Comparison of ENCODE assay signal across 8 mouse cellular contexts in the genomic region with DNA sequence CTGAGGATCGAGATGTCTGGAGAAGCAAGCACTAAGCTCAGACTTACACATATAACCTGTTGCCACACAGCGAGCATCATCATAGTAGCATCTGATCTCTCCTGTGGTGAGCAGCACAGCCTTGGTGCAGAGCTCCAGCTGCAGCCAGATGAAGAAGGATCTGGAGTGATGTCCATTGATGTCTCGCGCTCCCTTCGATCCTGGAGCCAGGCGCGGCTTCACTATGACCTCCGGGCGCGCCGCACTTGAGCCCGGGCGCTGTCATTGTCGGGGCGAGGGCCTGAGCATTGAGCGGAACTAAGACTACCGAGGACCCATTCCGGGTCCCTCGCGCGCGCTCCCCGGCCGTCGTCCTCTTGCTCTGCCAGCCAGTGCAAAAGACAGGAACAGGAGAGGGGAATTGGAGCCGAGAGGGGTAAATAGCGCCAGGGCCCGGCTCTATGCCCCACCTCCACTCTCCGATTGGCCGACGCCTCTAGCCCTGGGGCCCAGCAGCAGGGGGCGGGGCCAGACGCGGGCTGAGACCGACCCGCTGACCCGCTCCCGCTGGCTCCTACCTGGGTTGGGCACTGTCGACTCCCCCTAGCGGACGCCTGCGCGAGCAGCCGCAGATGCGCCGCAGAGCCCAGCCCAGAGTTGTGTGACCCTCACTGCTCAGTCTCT. TPM values are rescaled to one million over a fixed set of nuclear protein-coding genes. Genes with fewer than 3 reads are reported as not detected.
DNase-seq lines count a peak whose midpoint lies in the region; ATAC-seq and TF ChIP-seq lines count a peak whose summit lies in the region.

No protein-coding gene starts in this region.

- no peak for TF ChIP-seq EP300 in lung, postnatal 0 days (IDR thresholded peaks at IDR 0.05)

- in situ Hi-C loops in Patski (cut with MboI; ENCODE audit: low pct_unique_long_range_greater_than_20kb), result no loop called here

- H3K4me1 ChIP-seq in hindbrain, embryonic 12.5 days, result peaks cover 5% of the 10 kb centered on the region
- peaks cover 6% of the 10 kb centered on the region; the same call in 1 of the 2 replicates for H3K4me1 ChIP-seq in lung, postnatal 0 days (ENCODE audit: insufficient read depth, low read depth, low read length)

- no peaks in the 10 kb centered on the region for H3K9me3 ChIP-seq in hindbrain, embryonic 12.5 days (replicated peaks)
- H3K9me3 ChIP-seq in lung, postnatal 0 days (ENCODE audit: low read length), result no peaks in the 10 kb centered on the region

- peak; percentile 61 for TF ChIP-seq CTCF in Patski (IDR thresholded peaks at IDR 0.05)
- TF ChIP-seq CTCF in lung, postnatal 0 days (IDR thresholded peaks at IDR 0.05), result peak; percentile 87

- no peaks in the 10 kb centered on the region for H3K36me3 ChIP-seq in hindbrain, embryonic 12.5 days
- no peaks in the 10 kb centered on the region for H3K36me3 ChIP-seq in lung, postnatal 0 days (ENCODE audit: insufficient read depth, low read length)

- H3K9ac ChIP-seq in hindbrain, embryonic 12.5 days, result peak overlapping the region; percentile 53
- H3K9ac ChIP-seq in lung, postnatal 0 days (replicated peaks; ENCODE audit: low read depth), result 0 out of 2 replicates have a peak overlapping the region, but pooled peaks have one; percentile 26

- CTCF ChIA-PET in Patski (lab: Charles Lee), result no interaction called here

- POLR2A ChIA-PET in Patski (lab: Charles Lee), result no interaction called here

- peak; percentile 17 for ATAC-seq in Patski
- ATAC-seq in hindbrain, embryonic 12.5 days (ENCODE audit: low FRiP score), result peak; percentile 100
- peak; percentile 100 for ATAC-seq in lung, postnatal 0 days

- H3K27me3 ChIP-seq in Patski, result no peaks in the 10 kb centered on the region
- H3K27me3 ChIP-seq in hindbrain, embryonic 12.5 days, result 0 out of 2 replicates have a peak, but pooled peaks cover 3% of the 10 kb centered on the region
- H3K27me3 ChIP-seq in lung, postnatal 0 days (replicated peaks; ENCODE audit: insufficient read depth, low read length), result no peaks in the 10 kb centered on the region

- DNase-seq in Patski (ENCODE audit: low read depth, low spot score), result no peak
- DNase-seq in cerebellum, postnatal 14 days, result peak; percentile 92 to 94
- peak; percentile 76 to 77 for DNase-seq in frontal cortex, postnatal 14 days (ENCODE audit: low spot score in 2 of 2)
- DNase-seq in layer of hippocampus, postnatal 10 days (ENCODE audit: low spot score in 2 of 2), result peak; percentile 83 to 90
- peak; percentile 96 for DNase-seq in lung, postnatal 0 days (ENCODE audit: low spot score)
- DNase-seq in ovary, postnatal 10 days (ENCODE audit: low spot score), result peak; percentile 71
- DNase-seq in thymus, postnatal 0 days (ENCODE audit: low spot score), result peak; percentile 88

- H3K27ac ChIP-seq in hindbrain, embryonic 12.5 days, result no peak overlapping the region
- H3K27ac ChIP-seq in lung, postnatal 0 days (ENCODE audit: low read length), result no peak overlapping the region

- peak overlapping the region; percentile 53 for H3K4me3 ChIP-seq in hindbrain, embryonic 12.5 days
- peak overlapping the region; percentile 40 for H3K4me3 ChIP-seq in lung, postnatal 0 days (ENCODE audit: low read depth, low read length)

- peak overlapping the region; percentile 85 for H3K4me2 ChIP-seq in hindbrain, embryonic 12.5 days (replicated peaks)
- H3K4me2 ChIP-seq in lung, postnatal 0 days (replicated peaks; ENCODE audit: low read depth, low read length), result peak overlapping the region; percentile 83

- 1% methylated on average over 41 of the region's 46 CpGs for WGBS in hindbrain, embryonic 12.5 days
- WGBS in lung, postnatal 0 days, result under 1% methylated on average over 35 of the region's 46 CpGs

RNA-seq across cellular contexts. Expression of gene Gm14085, which starts 17.3 kb away (rescaled TPM):
- polyA plus RNA-seq in Patski (2021), result not detected
- polyA plus RNA-seq in hindbrain, embryonic 12.5 days (2016; fragmentation: Nextera tagmentation; extraction: Ambion mirVana), result not detected in 2 replicates
- total RNA-seq in layer of hippocampus, postnatal 10 days (2021), result not detected
- not detected in 2 replicates for polyA plus RNA-seq in lung, postnatal 0 days (2015; fragmentation: Nextera tagmentation; extraction: Ambion mirVana)
- 5.4 and 8.8 TPM in 2 replicates for polyA plus RNA-seq in thymus, postnatal 0 days (2015; fragmentation: Nextera tagmentation; extraction: Ambion mirVana)

RNA-seq across cellular contexts. Expression of gene Slc28a2, which starts 41.2 kb away (rescaled TPM):
- not detected for polyA plus RNA-seq in Patski (2021)
- polyA plus RNA-seq in hindbrain, embryonic 12.5 days (2016; fragmentation: Nextera tagmentation; extraction: Ambion mirVana), result 0.10 and 0.15 TPM in 2 replicates
- total RNA-seq in layer of hippocampus, postnatal 10 days (2021), result under 1 TPM; 0.25 to 0.36 TPM
- polyA plus RNA-seq in lung, postnatal 0 days (2015; fragmentation: Nextera tagmentation; extraction: Ambion mirVana), result 0.10 and 0.17 TPM in 2 replicates
- polyA plus RNA-seq in thymus, postnatal 0 days (2015; fragmentation: Nextera tagmentation; extraction: Ambion mirVana), result 25.0 and 29.1 TPM in 2 replicates

Comparison
In these comparisons a context has a peak if more than half of its experiments do, and no peak if none do; other contexts are left out.
1. ATAC-seq: peak in every context shown above with its lines; median percentile 100 in hindbrain, embryonic 12.5 days; 100 in lung, postnatal 0 days; 17 in Patski.
2. RNA of gene Slc28a2, which starts 41.2 kb away (polyA plus RNA-seq): 25.0 to 29.1 TPM in thymus, postnatal 0 days; 0.10 to 0.15 TPM in hindbrain, embryonic 12.5 days, 0.10 to 0.17 TPM in lung, postnatal 0 days and not detected in Patski (single experiment); every median in the first group is over 10 times any median in the second.